Mouse (Mus musculus): ENCODE data around the gene Masp2.

Masp2 gene

GRCm38 (mm10) chr4:148602357-148603120, at the start of gene Masp2:
Masp2 (plus strand) TSS chr4:148602554.
- no peak for DNase-seq (ENCODE audit: low read depth, low spot score)

DNA sequence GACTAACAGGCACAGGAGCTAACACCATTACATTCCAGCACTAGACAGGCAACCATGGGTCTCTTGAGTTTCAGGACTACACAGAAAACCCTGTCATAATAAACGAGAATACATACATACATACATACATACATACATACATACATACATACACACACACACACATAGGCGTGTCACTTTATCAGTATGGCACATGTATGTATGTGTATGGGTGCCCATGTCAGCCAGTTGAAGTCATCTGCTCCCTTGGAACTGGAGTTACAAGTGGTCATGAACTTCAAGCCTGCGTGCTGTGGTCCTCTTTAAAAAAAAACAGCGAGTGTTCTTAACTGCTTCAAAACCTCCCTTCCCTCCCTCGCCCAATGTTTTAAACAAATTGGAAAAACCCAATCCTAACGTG, 44.6 kb upstream of the Masp2 start:
- no peak for DNase-seq (ENCODE audit: low read depth, low spot score)

GRCm38 (mm10) chr4:148558297-148559000, 43.9 kb upstream of the Masp2 start, which contains the start of gene Exosc10:
Exosc10 (plus strand) TSS chr4:148558429.
- peak; percentile 88 for DNase-seq (ENCODE audit: low read depth, low spot score)

DNA sequence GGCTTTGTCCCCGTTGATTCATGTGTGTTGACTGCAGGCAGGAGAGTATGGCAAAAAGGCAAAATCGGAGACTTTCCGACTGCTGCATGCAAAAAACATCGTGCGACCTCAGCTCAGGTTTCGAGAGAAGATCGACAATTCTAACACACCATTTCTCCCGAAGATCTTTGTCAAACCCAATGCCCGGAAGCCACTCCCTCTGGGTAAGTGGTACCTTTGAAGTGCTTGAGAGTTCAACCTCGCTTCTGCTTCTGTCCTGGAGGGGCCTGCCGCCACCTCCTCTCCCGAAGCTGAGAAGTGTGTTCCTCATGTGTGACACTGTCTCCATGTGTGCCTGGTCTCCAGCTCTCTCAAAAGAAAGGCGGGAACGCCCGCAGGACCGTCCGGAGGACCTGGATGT, 39.7 kb upstream of the Masp2 start:
- DNase-seq (ENCODE audit: low read depth, low spot score) = no peak

GRCm38 (mm10) chr4:148563595-148563994, 38.8 kb upstream of the Masp2 start:
- DNase-seq (ENCODE audit: low read depth, low spot score) = no peak

- no peak for DNase-seq (ENCODE audit: low read depth, low spot score)
Measured at GRCm38 (mm10) chr4:148570138-148570537, 32.2 kb upstream of the Masp2 start.

- DNase-seq (ENCODE audit: low read depth, low spot score) = no peak
Measured at GRCm38 (mm10) chr4:148570693-148571295, 31.6 kb upstream of the Masp2 start.

GRCm38 (mm10) chr4:148573222-148573621, 29.1 kb upstream of the Masp2 start:
- no peak for DNase-seq (ENCODE audit: low read depth, low spot score)

DNA sequence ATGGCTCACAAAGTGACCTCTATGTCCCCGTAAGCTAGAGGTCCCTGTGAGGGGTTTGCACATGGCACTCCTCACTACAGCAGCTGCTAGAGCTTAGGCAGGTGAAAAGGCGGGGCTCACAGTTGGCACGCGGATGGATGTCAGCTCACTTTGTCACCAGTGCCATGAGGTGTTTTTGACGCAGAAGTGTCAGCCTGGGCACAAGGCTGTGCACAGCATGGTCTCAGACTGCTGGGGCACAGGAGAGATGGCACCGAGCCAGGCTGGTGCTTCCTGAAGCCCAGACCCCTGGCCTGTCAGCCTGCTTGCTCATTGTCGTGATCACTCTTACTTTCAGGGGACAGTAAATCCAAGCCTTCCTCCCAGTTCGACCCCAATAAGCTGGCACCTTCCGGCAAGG, 21.6 kb upstream of the Masp2 start:
- DNase-seq (ENCODE audit: low read depth, low spot score) = no peak

GRCm38 (mm10) chr4:148581422-148581821, 20.9 kb upstream of the Masp2 start:
- no peak for DNase-seq (ENCODE audit: low read depth, low spot score)

GRCm38 (mm10) chr4:148583257-148583656, 19.1 kb upstream of the Masp2 start:
- no peak for DNase-seq (ENCODE audit: low read depth, low spot score)

DNA sequence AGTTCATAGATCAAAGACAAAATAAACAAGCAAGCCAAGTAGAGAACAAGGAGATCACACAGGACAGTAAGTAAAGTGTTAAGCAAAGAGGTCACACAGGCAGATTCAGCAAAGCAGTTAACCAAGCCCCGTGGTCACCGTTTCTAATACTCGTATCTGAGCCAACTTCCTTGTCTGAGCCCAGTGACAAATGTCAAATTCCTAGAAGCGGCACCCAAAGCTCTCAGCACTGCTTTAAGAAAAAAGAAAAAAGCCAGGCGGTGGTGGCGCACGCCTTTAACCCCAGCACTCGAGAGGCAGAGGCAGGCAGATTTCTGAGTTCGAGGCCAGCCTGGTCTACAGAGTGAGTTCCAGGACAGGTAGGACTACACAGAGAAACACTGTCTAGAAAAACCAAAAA, 15.7 kb upstream of the Masp2 start:
- DNase-seq (ENCODE audit: low read depth, low spot score) = no peak

DNA sequence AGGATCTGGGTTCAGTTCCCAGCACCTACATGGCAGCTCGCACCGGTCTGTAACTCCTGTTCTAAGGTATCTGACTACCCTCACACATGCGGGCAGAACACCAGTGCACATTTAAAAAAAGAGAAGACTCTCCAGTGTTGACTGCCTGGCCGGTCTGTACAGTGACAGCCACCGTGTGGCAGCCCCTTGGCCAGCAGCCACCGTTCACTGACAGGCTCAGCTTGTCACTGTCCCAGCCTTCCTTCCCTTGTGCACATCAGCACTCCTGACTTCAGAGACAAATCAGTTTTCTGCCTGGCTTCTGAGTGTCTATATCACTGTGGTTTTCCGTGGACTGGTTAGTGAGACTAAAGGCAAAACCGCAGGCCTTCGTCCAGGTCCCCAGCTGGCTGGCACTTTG, 13.6 kb upstream of the Masp2 start:
- no peak for DNase-seq (ENCODE audit: low read depth, low spot score)

DNA sequence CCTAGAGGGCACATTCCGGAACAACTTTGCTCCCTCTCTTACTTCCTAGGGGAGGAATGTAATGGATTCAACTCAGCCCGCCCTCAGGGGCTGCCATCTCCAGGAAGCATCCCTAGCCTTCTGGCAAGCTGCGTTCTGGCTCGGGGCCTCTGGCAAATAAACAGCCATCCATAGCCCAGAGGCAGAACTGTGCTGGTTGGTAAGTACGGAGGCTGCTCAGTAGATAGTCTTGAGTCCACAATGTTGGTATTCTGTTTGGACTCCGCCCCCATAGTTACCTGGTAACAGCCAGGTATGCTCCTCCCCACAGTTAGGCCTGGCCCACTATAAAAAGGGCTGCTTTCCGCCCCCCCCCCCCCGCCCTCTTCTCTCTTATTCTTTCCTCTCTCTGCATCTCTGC, 12.8 kb upstream of the Masp2 start:
- no peak for DNase-seq (ENCODE audit: low read depth, low spot score)

- peak; percentile 44 for DNase-seq (ENCODE audit: low read depth, low spot score)
Measured at GRCm38 (mm10) chr4:148590421-148591170, 11.8 kb upstream of the Masp2 start.

- peak; percentile 97 for DNase-seq (ENCODE audit: low read depth, low spot score)
Measured at GRCm38 (mm10) chr4:148591171-148591630, 11.2 kb upstream of the Masp2 start, which contains the start of gene Srm. Srm (plus strand) TSS chr4:148591503.

DNA sequence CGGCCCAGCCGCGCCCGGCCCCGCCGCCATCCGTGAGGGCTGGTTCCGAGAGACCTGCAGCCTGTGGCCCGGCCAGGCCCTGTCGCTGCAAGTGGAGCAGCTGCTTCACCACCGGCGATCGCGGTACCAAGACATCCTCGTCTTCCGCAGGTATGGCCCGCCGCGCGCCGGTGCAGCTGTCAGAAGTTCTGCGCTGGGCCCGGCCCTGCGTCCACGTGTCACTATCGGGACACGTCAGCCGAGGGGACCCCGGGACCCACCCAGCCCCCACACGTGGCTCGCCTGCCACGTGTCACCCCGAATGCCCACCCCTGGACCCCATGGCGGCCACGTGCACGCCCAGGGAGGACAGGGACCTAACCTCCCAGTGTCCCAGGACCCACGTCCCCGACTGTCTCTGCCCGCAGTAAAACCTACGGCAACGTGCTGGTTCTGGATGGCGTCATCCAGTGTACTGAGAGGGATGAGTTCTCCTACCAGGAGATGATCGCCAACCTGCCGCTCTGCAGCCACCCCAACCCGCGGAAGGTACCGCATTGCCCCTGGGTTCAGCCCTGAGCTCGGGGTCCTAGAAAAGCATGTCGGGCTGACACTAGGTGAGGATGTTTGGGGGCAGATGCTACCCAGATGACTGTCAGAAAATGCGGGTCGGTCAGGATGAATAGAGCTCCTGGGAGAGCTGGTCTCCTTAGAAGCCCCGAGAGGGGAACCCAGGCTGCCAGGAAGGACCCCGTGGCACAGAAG, 10.5 kb upstream of the Masp2 start:
- peak; percentile 54 for DNase-seq (ENCODE audit: low read depth, low spot score)

DNA sequence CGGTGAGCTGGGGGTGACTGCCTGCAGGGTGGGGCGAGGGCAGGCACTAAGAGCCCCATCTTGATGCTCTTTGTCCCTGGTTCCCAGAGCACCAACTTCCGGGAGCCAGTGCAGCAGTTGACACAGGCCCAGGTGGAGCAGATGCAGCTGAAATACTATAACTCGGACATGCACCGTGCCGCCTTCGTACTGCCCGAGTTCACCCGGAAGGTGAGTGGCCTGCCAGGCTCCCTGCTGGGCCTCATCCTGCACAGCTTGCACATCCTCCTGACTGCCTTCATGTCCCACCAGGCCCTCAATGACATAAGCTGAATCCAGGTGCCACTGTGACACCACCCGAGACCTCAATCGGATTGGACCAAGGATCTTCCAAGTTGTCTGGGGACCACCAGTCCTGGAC, 8.4 kb upstream of the Masp2 start:
- no peak for DNase-seq (ENCODE audit: low read depth, low spot score)

DNA sequence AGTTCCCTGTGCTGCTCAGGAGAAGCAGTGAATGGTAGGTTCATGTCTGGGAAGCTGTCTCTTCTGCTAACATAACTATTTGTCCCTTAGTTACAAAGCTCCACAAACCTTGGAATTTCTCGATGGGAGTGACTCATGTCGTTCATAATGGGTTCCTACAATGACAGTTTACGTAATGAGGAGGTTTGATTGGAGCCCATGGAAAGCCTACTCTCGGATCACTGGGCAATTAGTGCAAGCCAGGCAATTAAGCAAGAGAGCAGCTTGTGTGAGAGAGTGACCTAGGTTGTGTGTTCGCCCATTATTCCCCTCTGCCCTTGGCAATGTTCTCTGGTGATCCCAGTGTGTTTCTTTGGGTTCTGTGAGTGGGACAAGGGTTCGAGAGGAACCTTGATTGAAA, 6.4 kb upstream of the Masp2 start:
- DNase-seq (ENCODE audit: low read depth, low spot score) = no peak

GRCm38 (mm10) chr4:148596731-148597130, 5.6 kb upstream of the Masp2 start:
- no peak for DNase-seq (ENCODE audit: low read depth, low spot score)

DNA sequence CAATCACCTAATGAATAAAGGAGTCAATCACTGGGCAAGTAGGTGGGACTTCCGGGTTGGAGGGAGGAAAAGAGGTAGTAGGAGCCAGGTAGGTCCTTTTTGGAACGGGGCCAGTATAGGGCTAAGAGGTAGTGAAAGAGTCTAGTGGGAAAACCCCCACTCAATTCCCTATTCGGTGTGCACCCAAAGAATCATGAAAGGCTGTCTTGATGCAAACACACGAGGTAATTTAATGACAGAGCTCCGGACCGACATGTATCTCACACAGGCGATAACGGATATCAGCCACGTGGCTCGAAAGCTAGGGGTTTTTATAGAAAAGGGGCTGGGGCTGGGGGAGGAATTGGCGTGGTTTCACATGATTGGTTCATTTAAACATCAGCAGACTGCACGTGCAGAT, 3.5 kb upstream of the Masp2 start:
- DNase-seq (ENCODE audit: low read depth, low spot score) = no peak

All from skeletal muscle tissue, adult 2 months (tissue).